Mouse (Mus musculus) thymus, adult 2 months (tissue): ENCODE data around the gene Pitx1.

Experiments
- CTCF ChIP-seq: fragments of 200-500 bp; IDR thresholded peaks from 2 replicates; pipeline ENCODE4 v1.5.1; 2012; ENCODE audit warnings: mild to moderate bottlenecking, control low read depth, low read length, moderate library complexity, borderline replicate concordance; ENCODE audit not compliant: control insufficient read depth, poor library complexity, insufficient read depth; ENCODE audit errors: extremely low read depth
- POLR2A ChIP-seq: fragments of 200-500 bp; IDR thresholded peaks from 2 replicates; pipeline ENCODE4 v1.6.1; 2012; ENCODE audit warnings: mild to moderate bottlenecking, low read length, control low read depth, moderate library complexity; ENCODE audit not compliant: control insufficient read depth, poor library complexity, insufficient read depth; ENCODE audit errors: extremely low read depth

DNA sequence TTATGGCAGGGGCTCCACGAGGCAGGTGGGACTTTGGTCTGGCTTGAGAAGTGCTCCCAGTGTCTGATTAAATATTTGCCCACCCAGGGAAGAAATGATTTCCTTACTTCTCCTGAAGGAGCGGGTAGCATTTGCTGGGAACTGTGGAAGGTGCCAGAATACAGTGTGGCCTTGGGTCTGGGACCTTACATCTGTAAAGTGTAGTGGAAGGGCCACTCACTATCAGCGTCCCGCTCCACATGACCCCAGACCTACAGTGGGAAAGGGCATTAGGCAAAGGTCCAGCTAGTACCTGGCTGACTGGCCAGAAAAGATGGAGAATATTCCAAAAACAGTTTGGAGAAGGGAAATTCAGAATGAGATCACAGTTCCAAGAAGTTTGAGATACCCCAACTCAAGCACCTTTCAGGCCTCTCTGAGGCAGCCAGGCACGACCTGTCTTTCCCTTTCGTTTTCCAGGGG lies 8.3 kb downstream of the Pitx1 start:
- TF ChIP-seq POLR2A (no peak), CTCF (no peak)
